Mouse (Mus musculus) forebrain, embryonic 13.5 days (tissue): ENCODE data around the gene Fkbp1a. TPM values are rescaled to one million over a fixed set of nuclear protein-coding genes. Genes with fewer than 3 reads are reported as not detected.
A peak's percentile ranks its signal among the peaks of the same experiment; 100 is the strongest.

ENCODE experiments used
- ATAC-seq: fragments of 200-750 bp; cut with Nextera tagmentation; 2 replicates; pipeline ENCODE4 v1.8.0; 2017
- H3K27ac ChIP-seq: fragments of 300-500 bp; sonication (generic); 2 replicates; pipeline ENCODE4 v1.5.1; 2015; ENCODE audit warnings: inconsistent platforms, mild to moderate bottlenecking, moderate library complexity
- H3K27me3 ChIP-seq: fragments of 300-500 bp; sonication (generic); 2 replicates; pipeline ENCODE4 v1.6.1; 2015; ENCODE audit warnings: mild to moderate bottlenecking, inconsistent platforms
- H3K36me3 ChIP-seq: fragments of 300-500 bp; sonication (generic); 2 replicates; pipeline ENCODE4 v1.6.1; 2015; ENCODE audit warnings: mild to moderate bottlenecking, inconsistent platforms; ENCODE audit not compliant: poor library complexity, severe bottlenecking
- H3K4me1 ChIP-seq: fragments of 300-500 bp; sonication (generic); 2 replicates; pipeline ENCODE4 v1.6.1; 2015; ENCODE audit warnings: inconsistent platforms
- H3K4me2 ChIP-seq: fragments of 300-500 bp; sonication (generic); 2 replicates; pipeline ENCODE4 v1.6.1; 2015; ENCODE audit warnings: inconsistent platforms, mild to moderate bottlenecking, moderate library complexity
- H3K4me3 ChIP-seq: fragments of 300-500 bp; sonication (generic); 2 replicates; pipeline ENCODE4 v1.5.1; 2015; ENCODE audit warnings: mild to moderate bottlenecking, inconsistent platforms
- H3K9ac ChIP-seq: fragments of 300-500 bp; sonication (generic); 2 replicates; pipeline ENCODE4 v1.6.1; 2015; ENCODE audit warnings: mild to moderate bottlenecking, inconsistent platforms
- H3K9me3 ChIP-seq: fragments of 300-500 bp; sonication (generic); replicated peaks from 2 replicates; pipeline ENCODE4 v1.6.1; 2016; ENCODE audit warnings: inconsistent platforms
- WGBS: fragments of 180-500 bp; shearing (Covaris S2); methylation state at CpG from one replicate; pipeline ENCODE4 v1.1.7; 2015; 5-methylcytosine and 5-hydroxymethylcytosine counted together
- polyA plus RNA-seq: library from polyadenylated mRNA; unstranded; fragments of >200 nt; fragmentation: Nextera tagmentation; extraction: Ambion mirVana; gene quantifications from 2 replicates; pipeline ENCODE4 v1.2.1, GENCODE M21; 2015

Fkbp1a gene
- polyA plus RNA-seq, 1 experiment from 2014 or later = 529 TPM

- Histone ChIP-seq H3K27me3 (0 out of 2 replicates have a peak, but pooled peaks cover 8% of the 10 kb centered on the region), H3K9me3 (no peaks in the 10 kb centered on the region), H3K27ac (no peak overlapping the region), H3K36me3 (no peaks in the 10 kb centered on the region), H3K4me2 (no peak overlapping the region), H3K9ac (no peak overlapping the region), H3K4me3 (no peak overlapping the region), H3K4me1 (peaks cover 7% of the 10 kb centered on the region)
- no peak for ATAC-seq
- WGBS = 20% methylated on average over 1 of the region's 1 CpGs
Observed at GRCm38 (mm10) chr2:151580945-151581344, 38.7 kb downstream of the Fkbp1a start.

- 70% methylated on average over 3 of the region's 3 CpGs for WGBS
- Histone ChIP-seq H3K27me3 (no peaks in the 10 kb centered on the region), H3K27ac (no peak overlapping the region), H3K4me3 (no peak overlapping the region), H3K36me3 (no peaks in the 10 kb centered on the region), H3K9me3 (no peaks in the 10 kb centered on the region), H3K4me2 (no peak overlapping the region), H3K9ac (no peak overlapping the region), H3K4me1 (no peaks in the 10 kb centered on the region)
- no peak for ATAC-seq
Observed at GRCm38 (mm10) chr2:151585934-151586333, 43.7 kb downstream of the Fkbp1a start.

GRCm38 (mm10) chr2:151586807-151587206 is 44.5 kb downstream of the Fkbp1a start:
- Histone ChIP-seq H3K4me3 (no peak overlapping the region), H3K4me1 (no peaks in the 10 kb centered on the region), H3K36me3 (no peaks in the 10 kb centered on the region), H3K9ac (no peak overlapping the region; the same call in 1 of the 2 replicates), H3K27ac (no peak overlapping the region), H3K4me2 (no peak overlapping the region), H3K27me3 (no peaks in the 10 kb centered on the region), H3K9me3 (no peaks in the 10 kb centered on the region)
- ATAC-seq = no peak
- 90% methylated on average over 1 of the region's 1 CpGs for WGBS

DNA sequence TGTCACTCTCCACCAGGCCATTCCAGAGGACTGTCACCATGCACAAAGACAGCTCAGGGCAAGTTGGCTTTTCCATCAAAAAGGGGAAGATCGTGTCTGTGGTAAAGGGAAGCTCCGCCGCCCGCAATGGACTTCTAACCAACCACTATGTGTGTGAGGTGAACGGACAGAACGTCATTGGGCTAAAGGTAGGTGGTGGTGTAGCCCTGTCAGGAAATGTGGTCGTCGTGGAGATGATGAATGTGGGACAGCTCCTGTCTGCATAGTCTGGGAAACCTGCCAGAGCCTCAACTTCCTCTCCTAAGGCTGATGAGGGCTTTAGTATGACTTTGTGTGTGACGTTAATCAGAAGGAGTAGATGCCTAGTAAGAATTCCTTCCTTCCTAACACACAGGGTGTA is 45.0 kb downstream of the Fkbp1a start:
- H3K36me3 ChIP-seq = no peaks in the 10 kb centered on the region
- no peak for ATAC-seq
- WGBS = 78% methylated on average over 9 of the region's 9 CpGs
- H3K9me3 ChIP-seq = no peaks in the 10 kb centered on the region
- H3K27ac ChIP-seq = no peak overlapping the region
- no peak overlapping the region for H3K9ac ChIP-seq
- H3K4me3 ChIP-seq = no peak overlapping the region
- no peaks in the 10 kb centered on the region for H3K4me1 ChIP-seq
- no peak overlapping the region for H3K4me2 ChIP-seq
- H3K27me3 ChIP-seq = no peaks in the 10 kb centered on the region

DNA sequence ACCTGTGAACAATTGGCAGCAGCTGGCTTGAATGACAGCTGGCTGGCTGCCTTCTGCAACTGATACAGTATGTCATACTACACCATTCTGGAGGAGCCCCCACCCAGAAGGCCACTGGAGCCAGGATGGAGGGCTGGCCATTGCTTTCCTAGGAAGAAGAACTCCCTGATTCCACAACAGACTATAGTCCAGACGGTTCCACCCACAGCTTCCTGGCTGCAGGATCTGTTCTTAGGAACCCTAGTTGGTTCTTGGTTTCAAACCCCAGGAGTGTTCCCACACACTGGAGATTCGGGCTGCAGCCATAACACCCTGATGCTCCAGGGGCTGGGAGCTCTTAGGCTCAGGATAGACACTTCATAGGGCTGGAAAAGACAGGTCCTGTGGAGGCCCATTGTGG is 55.8 kb downstream of the Fkbp1a start:
- H3K4me2 ChIP-seq = no peak overlapping the region
- no peak overlapping the region for H3K27ac ChIP-seq
- no peak overlapping the region for H3K4me3 ChIP-seq
- WGBS = 87% methylated on average over 2 of the region's 2 CpGs
- H3K9me3 ChIP-seq = no peaks in the 10 kb centered on the region
- no peak overlapping the region for H3K9ac ChIP-seq
- H3K27me3 ChIP-seq = no peaks in the 10 kb centered on the region
- no peaks in the 10 kb centered on the region; the same call in 1 of the 2 replicates for H3K36me3 ChIP-seq
- ATAC-seq = no peak
- H3K4me1 ChIP-seq = peaks cover 1% of the 10 kb centered on the region

DNA sequence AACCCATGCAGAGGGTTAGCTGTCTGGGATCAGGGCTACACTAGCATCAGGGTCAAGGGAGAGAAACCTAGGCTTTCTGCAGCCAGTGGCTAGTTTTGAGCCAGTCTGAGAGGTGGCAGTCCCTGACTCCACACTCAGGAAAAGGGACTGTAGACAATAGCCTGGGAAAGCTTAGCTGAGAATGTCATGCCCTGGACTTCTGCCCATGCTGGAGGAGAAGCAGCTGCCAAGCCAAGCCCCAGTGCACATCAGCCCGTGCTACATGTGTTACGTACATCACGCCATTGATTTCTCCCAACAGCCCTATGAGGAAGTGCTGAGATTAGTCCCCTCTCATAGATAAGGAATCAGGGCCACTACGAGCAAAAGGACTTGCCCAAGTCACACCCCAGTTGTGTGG is 59.8 kb downstream of the Fkbp1a start:
- H3K27me3 ChIP-seq = no peaks in the 10 kb centered on the region
- ATAC-seq = no peak
- H3K4me2 ChIP-seq = no peak overlapping the region
- H3K36me3 ChIP-seq = no peaks in the 10 kb centered on the region
- WGBS = 88% methylated on average over 4 of the region's 4 CpGs
- H3K4me1 ChIP-seq = peaks cover 30% of the 10 kb centered on the region
- H3K27ac ChIP-seq = no peak overlapping the region
- H3K9me3 ChIP-seq = no peaks in the 10 kb centered on the region
- no peak overlapping the region for H3K9ac ChIP-seq
- H3K4me3 ChIP-seq = no peak overlapping the region

DNA sequence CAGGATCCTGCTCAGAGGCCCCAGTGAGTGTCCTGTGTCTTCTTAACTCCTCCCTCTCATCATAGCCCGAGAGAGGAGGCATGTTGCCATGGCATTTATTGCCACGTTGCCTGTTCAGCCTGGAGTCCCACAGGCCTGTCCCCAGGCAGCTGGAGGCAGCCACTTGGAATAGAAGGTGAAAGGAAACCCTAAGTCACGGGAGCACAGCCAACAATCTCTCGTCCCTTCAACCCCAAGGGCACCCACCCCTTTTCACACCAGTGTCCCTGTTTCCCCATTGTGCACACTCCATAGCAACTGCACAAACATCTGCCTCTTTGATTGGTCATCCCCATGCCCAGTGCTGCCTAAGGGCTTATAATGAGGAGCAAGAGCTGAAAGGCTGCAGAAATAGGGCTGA is 61.3 kb downstream of the Fkbp1a start:
- H3K4me2 ChIP-seq = no peak overlapping the region
- H3K36me3 ChIP-seq = no peaks in the 10 kb centered on the region
- no peak overlapping the region for H3K4me3 ChIP-seq
- H3K9ac ChIP-seq = no peak overlapping the region
- peak; percentile 59 for ATAC-seq
- H3K4me1 ChIP-seq = peaks cover 30% of the 10 kb centered on the region
- WGBS = 6% methylated on average over 4 of the region's 4 CpGs
- H3K27ac ChIP-seq = peak overlapping the region; percentile 31; the same call in 1 of the 2 replicates
- no peaks in the 10 kb centered on the region for H3K27me3 ChIP-seq
- H3K9me3 ChIP-seq = no peaks in the 10 kb centered on the region

DNA sequence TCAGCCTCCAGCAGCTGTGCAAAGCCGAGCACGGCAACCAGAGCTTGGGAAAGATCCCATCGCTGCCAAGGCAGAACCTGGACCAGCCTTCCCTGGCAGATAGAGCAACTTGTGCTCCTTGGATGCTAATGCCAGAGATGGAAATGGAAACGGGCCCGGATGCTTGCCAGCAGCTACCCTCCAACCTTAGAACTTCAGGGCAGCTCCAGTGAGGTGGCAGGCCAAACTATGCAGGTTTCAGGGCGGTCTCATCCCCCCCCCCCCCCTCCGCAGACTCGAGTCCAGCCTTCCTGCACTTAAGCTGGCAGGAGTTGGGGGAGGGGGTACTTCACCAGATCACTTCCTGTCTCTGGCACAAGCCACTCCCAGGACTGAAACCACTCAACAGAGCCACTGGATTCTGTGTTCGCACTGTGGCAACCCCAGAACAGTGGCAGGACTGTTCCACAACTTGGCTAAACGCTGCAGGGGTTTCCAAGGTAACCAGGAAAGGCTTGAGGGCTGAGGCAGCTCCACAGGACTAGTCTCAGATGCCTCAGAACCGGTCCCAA is 63.2 kb downstream of the Fkbp1a start:
- H3K4me3 ChIP-seq = no peak overlapping the region
- 37% methylated on average over 11 of the region's 11 CpGs for WGBS
- H3K9ac ChIP-seq = no peak overlapping the region
- H3K27ac ChIP-seq = no peak overlapping the region
- no peaks in the 10 kb centered on the region for H3K27me3 ChIP-seq
- peaks cover 38% of the 10 kb centered on the region for H3K4me1 ChIP-seq
- no peaks in the 10 kb centered on the region for H3K36me3 ChIP-seq
- H3K4me2 ChIP-seq = 0 out of 2 replicates have a peak overlapping the region, but pooled peaks have one; percentile 10
- H3K9me3 ChIP-seq = no peaks in the 10 kb centered on the region
- peak; percentile 60 for ATAC-seq

DNA sequence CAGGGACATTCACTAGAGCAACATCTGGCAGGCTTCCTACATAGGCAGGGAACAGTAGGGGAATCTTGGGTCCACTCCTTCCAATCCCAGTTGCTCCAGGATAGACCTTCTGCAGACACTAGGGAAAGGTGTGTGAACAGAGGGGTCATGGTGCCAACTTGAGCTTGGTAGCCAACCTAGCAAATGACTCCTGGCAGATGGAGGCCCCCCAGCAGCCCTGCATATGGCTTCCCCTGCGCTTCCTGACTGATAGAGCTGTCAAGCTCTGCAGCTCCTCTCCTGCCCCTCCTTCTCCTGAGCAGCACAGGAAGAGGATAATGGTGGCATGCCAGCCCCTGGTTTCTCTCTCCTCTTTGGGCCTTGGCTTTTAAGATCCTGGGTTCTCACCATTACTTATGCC is 66.2 kb downstream of the Fkbp1a start:
- Histone ChIP-seq H3K4me3 (no peak overlapping the region), H3K9me3 (no peaks in the 10 kb centered on the region), H3K4me1 (peaks cover 33% of the 10 kb centered on the region), H3K27ac (no peak overlapping the region), H3K36me3 (no peaks in the 10 kb centered on the region), H3K9ac (no peak overlapping the region), H3K27me3 (no peaks in the 10 kb centered on the region), H3K4me2 (no peak overlapping the region)
- WGBS = 86% methylated on average over 1 of the region's 1 CpGs
- no peak for ATAC-seq

- Histone ChIP-seq H3K27me3 (no peaks in the 10 kb centered on the region), H3K4me3 (no peak overlapping the region), H3K4me1 (peaks cover 18% of the 10 kb centered on the region), H3K36me3 (no peaks in the 10 kb centered on the region), H3K4me2 (no peak overlapping the region), H3K9me3 (no peaks in the 10 kb centered on the region), H3K27ac (no peak overlapping the region), H3K9ac (no peak overlapping the region)
- ATAC-seq = no peak
- WGBS = 34% methylated on average over 3 of the region's 3 CpGs
Observed at GRCm38 (mm10) chr2:151609974-151610373, 67.7 kb downstream of the Fkbp1a start.

Other genes starting within 250 kb of the Fkbp1a start
- not detected in 2 replicates for gene 4921509C19Rik, start 66.3 kb upstream of the Fkbp1a start, polyA plus RNA-seq
- 282 and 294 TPM in 2 replicates for gene Nsfl1c, start 48.3 kb upstream of the Fkbp1a start, polyA plus RNA-seq
- 0.35 and 0.58 TPM in 2 replicates for gene Sdcbp2, start 30.1 kb downstream of the Fkbp1a start, polyA plus RNA-seq
- gene Snph, start 90.1 kb downstream of the Fkbp1a start, polyA plus RNA-seq = 4.7 and 4.9 TPM in 2 replicates
- gene Rad21l, start 126.0 kb downstream of the Fkbp1a start, polyA plus RNA-seq = 0.10 TPM in 1 of 2 replicates, not detected in the other
- gene Tmem74b, start 159.5 kb downstream of the Fkbp1a start, polyA plus RNA-seq = 13.3 and 16.9 TPM in 2 replicates
- 49.9 and 50.9 TPM in 2 replicates for gene Psmf1, start 201.7 kb downstream of the Fkbp1a start, polyA plus RNA-seq